Mouse (Mus musculus): ENCODE results near the gene Nptxr.

- TF ChIP-seq POLR2A (IDR thresholded peaks at IDR 0.05; ENCODE audit: insufficient read depth, low read length) = no peak
- TF ChIP-seq CTCF (IDR thresholded peaks at IDR 0.05; ENCODE audit: low read depth, low read length) = no peak
- no peak for TF ChIP-seq EP300 (IDR thresholded peaks at IDR 0.05; ENCODE audit: insufficient read depth, low read depth, low read length)
These were observed 28.9 kb downstream of the Nptxr start for GRCm38 (mm10) chr15:79775662-79776061.
